Mouse (Mus musculus): ENCODE measurements around the gene Olfr1290.

- TF ChIP-seq CHD2 (IDR thresholded peaks at IDR 0.05; ENCODE audit: low read depth, low read length) (no peak), ZC3H11A (IDR thresholded peaks at IDR 0.05; ENCODE audit: borderline replicate concordance, low read depth, low read length) (no peak), ZNF384 (IDR thresholded peaks at IDR 0.05; ENCODE audit: low read depth, low read length) (no peak), HCFC1 (IDR thresholded peaks at IDR 0.05; ENCODE audit: borderline replicate concordance, insufficient read depth, low read length) (no peak)
Measured at GRCm38 (mm10) chr2:111493729-111494128, at the start of gene Olfr1290.

Data from ES-E14 (cell line).